Mouse (Mus musculus) CD4-positive, CD25-positive, alpha-beta regulatory T cell (primary cell): ENCODE results near the gene Olfr1308. TPM values are rescaled to one million over a fixed set of nuclear protein-coding genes. Genes with fewer than 3 reads are reported as not detected.

Source experiments
- polyA plus RNA-seq: library from polyadenylated mRNA; unstranded; fragments of 100-300 nt; shearing (Covaris generic); gene quantifications from one replicate; pipeline ENCODE4 v1.2.1, GENCODE M21; 2017

The Olfr1308 gene
- polyA plus RNA-seq: not detected

DNA sequence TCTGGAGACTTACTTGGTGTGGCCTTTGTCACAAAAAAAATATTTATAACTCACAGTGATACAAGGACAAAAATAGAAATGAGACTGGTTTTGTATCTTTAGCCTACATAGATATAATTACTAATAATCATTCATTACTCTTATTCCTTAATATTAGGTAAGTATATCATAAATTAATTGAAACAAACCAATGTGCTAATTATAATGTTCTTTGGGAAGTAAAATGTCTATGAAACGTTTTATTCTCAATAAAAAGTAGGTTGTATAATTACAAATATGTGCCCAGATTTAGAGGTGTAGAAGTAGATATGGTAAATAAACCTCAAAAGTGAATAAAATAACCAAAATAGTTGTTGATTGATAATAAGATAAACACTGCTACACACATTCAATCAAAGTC, at the start of gene Olfr1308:
Olfr1308 (minus strand) TSS at position 101 of the 400 bp plus-strand sequence.

DNA sequence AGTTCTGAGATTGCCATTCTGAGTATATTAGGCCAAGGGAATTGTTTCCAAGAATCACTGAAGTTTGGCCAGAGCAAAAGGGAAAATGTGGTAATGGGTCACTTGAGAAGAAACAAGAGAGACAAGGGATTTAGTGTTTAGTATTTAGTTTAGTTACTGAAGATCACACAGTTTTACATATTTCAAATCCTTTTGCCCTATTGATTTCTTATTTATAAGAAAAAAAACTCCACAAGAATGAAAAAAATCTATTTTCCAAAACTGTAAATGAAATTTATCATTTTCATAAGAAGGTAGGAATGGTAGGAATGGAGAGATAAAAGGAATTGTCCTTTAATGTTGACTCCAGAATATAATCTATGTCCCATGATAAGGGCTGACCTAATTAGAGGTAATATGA, 47.9 kb upstream of the Olfr1308 start, which contains the start of gene Olfr1310:
Olfr1310 (minus strand) TSS at position 101 of the 400 bp plus-strand sequence.

DNA sequence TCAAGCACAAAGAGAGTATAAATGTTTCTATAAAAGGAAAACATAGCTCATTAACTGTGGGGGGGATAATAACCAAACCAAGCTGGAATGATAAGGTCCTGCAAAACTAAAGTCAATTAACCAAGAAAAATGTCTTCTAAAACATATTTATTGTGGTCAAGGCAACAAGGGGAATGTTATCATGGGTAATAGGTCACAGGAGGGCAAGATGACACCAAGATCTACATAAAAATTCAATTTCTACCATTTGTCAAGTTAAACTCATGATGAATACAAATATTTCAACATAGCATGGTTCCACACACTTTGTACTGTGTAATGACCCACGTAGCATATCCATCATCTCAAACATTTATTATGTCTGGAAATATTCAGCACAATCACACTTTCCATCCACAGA, 25.4 kb upstream of the Olfr1308 start, which contains the start of gene Olfr1309:
Olfr1309 (minus strand) TSS at position 101 of the 400 bp plus-strand sequence.

GRCm38 (mm10) chr2:111949340-111949739, 15.4 kb downstream of the Olfr1308 start, which contains the start of gene Olfr1307:
Gene Olfr1307 (minus strand): TSS chr2:111949440.

DNA sequence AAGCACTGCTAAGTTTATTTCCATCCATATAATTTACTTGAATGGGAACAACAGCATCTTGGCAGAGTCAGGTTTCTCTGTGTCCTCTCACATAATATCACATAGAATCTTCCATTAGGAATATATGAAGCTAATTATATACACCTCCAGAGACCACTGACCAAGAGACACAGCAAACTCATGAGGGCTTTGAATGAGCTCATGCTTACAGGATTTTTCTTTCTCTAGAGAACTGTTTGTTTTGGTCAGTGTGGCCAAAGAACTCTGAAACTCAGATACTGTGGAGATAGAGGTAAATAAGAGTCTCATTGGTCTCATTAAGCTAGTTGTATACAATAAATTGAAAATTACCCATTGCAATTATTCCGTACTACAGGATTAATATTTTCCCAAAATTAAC, 48.6 kb downstream of the Olfr1308 start, which contains the start of gene Olfr1306:
Olfr1306 (minus strand) TSS at position 101 of the 400 bp plus-strand sequence.

Other genes starting within 250 kb of the Olfr1308 start
- not detected for gene Olfr1301, start 213.9 kb downstream of the Olfr1308 start, polyA plus RNA-seq
- gene Olfr1302, start 187.5 kb downstream of the Olfr1308 start, polyA plus RNA-seq: not detected
- not detected for gene Olfr1303, start 144.6 kb downstream of the Olfr1308 start, polyA plus RNA-seq
- not detected for gene Olfr1305, start 87.8 kb downstream of the Olfr1308 start, polyA plus RNA-seq
- gene Olfr1306, start 48.7 kb downstream of the Olfr1308 start, polyA plus RNA-seq: not detected
- gene Olfr1307, start 15.5 kb downstream of the Olfr1308 start, polyA plus RNA-seq: 0.04 TPM
- gene Olfr1309, start 25.3 kb upstream of the Olfr1308 start, polyA plus RNA-seq: not detected
- not detected for gene Olfr1310, start 47.8 kb upstream of the Olfr1308 start, polyA plus RNA-seq
- gene Olfr1311, start 59.5 kb upstream of the Olfr1308 start, polyA plus RNA-seq: not detected
- gene Olfr1312, start 85.3 kb upstream of the Olfr1308 start, polyA plus RNA-seq: not detected
- not detected for gene Olfr1313, start 112.9 kb upstream of the Olfr1308 start, polyA plus RNA-seq
- not detected for gene Olfr1314, start 131.8 kb upstream of the Olfr1308 start, polyA plus RNA-seq
- not detected for gene Olfr1315-ps1, start 150.5 kb upstream of the Olfr1308 start, polyA plus RNA-seq
- gene Olfr1316, start 170.0 kb upstream of the Olfr1308 start, polyA plus RNA-seq: not detected
- gene Olfr1317, start 175.4 kb upstream of the Olfr1308 start, polyA plus RNA-seq: not detected
- not detected for gene Olfr1318, start 189.3 kb upstream of the Olfr1308 start, polyA plus RNA-seq